Mouse (Mus musculus) 416B (cell line): ENCODE results near the gene Pwwp2a.

Source experiments
- DNase-seq: peaks from one replicate; pipeline ENCODE4 v3.0.0; 2011; ENCODE audit warnings: low read depth

Pwwp2a gene

DNA sequence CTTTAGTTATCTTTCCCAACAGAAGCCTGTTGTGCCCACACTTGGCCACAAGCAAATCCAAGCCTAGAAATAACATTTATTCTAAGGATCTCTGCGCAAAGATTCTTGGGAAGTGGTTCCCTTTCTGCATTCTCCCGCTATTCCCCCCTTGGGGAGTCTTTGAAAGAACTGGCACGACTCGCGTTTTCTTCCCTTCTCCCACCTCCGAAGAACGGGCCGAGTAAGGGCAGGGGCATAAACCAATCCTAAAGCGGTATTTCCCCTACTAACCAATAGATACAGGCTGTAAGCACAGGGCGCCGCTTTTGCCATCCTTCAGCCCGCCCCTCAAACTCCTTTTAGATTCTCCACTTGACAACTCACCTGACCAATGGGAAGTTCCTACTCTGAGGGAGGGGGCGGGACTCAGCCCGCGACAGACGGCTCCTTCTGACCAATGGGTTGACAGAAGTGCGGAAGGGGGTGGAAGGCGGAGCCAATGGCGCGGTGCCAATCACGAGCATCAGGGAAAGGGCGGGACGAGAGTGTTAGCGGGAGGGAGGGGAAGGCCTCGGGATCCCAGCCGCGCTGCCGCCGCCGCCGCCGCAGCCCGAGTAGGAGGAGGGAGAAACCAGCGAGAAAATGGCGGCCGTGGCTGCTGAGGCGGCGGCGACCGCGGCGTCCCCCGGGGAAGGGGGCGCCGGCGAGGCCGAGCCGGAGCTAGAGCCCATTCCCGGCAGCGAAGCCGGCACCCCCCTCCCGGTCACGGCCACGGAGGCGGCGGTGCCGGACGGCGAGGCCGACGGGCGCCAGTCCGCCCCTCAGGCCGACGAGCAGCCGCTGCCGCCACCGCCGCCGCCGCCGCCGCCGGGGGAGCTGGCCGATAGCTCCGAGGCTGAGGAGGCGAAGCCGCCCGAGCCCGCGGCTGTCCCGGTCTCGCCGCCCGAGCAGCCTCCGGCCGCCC, at the start of gene Pwwp2a:
Gene Pwwp2a, plus strand, starts transcription at position 527 of the 943 bp plus-strand sequence.
- peak; percentile 100 for DNase-seq

DNA sequence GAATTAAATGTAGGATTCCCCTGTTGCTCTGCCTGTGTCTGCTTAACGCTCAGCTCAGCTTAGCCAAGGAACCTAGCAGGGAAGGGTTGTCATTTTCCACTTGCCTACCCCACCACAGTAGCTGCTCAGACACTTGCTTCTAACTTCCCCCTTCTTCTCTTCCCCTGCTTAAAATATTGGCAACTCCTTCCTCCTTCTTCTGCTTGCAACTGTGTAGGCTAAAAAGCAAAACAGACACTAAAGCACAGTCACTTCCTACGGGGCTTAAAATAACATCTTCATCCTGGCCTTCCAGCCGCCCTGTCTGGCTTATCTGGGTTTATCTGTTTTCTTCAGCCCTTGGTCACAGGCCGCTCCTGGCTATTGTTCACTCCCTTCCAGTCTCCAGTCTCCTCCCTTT, 49.2 kb upstream of the Pwwp2a start:
- peak; percentile 81 for DNase-seq

DNA sequence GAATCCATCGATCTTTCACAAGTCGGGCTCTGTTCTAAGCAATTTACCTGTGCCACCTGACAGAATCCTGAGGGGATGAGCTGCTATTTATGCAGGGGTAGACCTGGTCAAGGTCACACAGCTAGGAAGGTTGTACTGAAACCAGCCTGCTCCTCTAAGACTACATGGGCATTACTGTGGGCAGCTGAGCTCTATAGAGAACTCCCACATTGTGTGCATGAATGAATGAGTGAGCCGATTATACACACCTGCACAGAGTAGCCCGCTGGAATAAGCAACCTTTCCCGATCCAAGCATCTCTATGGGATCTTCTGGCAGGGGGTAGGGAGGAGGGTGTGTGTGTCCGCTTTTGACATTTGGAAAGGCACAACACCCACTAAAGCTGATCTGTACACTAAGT, 48.6 kb upstream of the Pwwp2a start:
- no peak for DNase-seq

DNA sequence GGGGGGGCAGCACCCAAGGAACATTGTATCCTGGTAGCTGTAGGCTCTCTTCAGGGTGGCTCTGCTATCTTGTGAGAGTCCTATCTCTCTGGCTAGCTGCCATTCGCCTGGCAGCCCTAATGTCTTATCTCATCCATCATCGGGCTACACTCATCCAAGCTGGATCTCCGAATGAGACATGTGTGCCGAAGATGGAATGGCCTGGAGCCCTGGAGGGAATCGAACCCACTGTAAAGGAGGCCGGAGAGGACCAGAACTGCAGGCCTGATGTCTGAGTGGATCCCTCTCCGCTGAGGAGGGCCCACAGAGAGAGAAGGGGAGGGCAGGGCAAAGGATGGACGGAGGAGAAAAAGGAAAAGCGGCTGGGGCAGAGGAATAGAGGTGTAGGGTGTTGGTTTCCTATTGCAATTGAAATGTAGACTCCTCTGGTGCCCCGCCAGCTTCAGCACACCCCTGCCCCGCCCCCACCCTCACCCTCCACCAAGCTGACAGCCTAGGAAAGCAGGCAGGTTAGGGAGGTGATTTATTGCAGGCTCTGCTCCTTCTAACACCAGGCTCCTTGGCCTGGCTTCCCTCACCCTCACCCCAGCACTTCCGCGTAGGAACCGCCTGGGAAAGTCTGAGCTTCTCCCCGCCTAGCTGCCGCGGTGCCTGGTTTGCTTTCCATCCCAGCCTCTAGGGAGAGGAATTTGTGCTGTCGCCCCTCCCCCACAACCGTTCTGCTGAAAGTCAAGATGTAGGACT, 48.0 kb upstream of the Pwwp2a start:
- no peak for DNase-seq

DNA sequence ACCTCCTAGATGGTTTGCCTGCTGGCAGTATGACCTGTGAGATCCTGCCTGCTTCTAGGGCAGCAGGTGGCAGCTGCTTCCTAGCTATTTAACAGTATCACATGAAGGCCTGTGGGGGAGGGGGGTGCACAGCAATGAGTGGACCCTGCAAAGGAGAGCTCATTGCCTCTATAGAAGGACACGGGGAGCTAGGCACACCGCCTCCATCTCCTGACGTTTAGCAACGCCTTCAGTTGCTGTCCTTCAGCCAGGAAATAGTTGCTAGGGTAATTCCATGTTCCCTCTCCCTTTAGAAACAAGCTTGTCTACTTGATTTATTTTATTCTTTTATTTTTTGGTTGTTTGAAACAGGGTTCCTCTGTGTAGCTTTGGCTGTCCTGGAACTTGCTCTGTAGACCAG, 45.0 kb upstream of the Pwwp2a start:
- DNase-seq, result no peak

DNA sequence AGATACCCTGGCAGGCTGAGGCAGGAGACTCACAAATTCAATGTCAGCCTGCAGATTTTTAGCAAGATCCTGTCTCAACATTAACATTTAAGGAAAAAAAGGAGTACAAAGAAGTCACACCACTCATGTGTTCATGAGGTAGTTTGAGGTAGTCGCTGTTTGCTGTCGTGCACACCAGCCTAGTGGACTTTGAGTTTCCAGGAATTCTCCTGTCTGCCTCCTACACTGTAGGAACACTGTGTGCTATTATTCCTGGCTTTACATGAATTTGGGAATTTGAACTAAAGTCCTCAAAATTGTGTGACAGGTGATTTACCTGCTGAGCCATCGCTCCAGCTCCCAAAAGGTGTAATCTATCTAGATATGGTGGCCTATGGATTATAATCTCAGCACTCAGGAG, 43.3 kb upstream of the Pwwp2a start:
- DNase-seq, result no peak

DNA sequence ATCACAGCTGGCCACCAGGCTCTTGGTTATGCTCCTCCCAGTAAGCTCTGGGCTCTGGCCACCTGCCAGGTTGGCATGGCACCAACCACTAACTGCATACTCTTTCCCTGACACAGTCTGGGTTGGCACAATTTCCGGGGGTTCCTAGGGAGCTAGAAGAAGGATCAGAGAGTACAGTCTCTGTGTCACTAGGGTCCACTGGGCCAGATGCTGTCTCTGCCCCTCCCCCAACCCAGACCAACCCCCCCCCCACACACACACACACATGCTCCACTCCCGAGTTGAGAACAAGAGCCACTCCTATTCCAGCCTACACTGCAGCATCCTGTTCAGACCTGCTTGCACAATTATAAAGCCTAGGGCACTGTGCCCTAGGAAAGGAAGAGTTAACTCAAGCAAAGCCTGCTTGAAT, 38.6 kb upstream of the Pwwp2a start:
- DNase-seq, result peak; percentile 90

DNA sequence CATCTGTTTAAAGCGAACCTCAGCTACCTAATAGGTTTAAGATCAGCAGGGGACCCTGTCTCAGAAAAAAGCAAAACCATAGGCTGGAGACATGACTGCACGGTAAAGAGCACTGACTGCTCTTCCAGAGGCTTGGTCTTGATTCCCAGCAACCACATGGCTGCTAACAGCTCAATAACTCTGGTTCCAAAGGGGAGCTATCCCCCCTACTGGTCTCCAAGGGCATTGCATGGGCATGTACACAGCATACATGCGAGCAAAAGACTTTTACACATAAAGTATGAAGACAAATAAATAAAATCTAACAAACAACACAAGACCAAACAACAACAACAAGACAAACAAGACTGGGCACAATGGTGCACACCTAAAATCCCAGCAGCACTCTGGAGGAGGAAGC, 36.5 kb upstream of the Pwwp2a start:
- peak; percentile 39 for DNase-seq

DNA sequence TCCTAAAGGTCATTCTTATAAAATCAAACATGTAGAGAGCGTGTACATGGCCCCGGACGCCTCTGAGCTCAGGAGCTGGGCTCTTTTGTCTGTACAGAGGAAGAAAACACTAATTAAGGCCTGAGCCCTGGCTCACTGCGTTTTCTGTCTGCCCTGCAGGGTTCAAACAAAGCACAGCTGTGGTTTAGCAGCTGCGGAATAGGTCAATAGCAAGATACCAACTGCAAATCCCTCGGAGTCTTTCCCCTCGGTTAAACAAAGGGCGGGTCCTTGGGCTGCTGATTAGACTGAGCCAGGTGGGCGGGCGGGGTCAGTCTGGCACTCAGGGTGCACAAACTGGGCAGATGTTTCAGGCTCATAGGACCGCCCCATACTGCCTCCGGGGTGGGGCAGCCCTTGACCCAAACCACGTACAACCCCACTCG, 28.7 kb upstream of the Pwwp2a start:
- no peak for DNase-seq

DNA sequence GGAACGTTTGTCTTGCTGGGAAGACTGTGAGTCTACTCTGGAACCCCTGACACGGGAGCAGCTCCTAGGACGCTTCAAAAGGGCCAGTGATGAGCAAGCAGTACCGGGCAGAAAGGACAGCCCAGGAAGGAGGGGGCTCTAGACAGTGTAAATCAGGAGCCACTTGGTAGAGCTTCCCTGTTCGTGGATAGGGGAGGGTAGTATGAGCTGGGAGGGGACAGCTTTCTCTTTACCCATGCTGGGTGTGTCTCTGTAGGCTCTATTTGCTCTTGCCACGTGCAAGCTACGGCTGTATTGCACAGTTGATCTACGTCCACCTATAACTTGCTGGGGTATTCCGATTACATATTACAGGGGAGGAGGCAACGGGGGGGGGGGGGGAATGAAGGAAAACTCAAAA, 25.3 kb upstream of the Pwwp2a start:
- DNase-seq, result no peak

DNA sequence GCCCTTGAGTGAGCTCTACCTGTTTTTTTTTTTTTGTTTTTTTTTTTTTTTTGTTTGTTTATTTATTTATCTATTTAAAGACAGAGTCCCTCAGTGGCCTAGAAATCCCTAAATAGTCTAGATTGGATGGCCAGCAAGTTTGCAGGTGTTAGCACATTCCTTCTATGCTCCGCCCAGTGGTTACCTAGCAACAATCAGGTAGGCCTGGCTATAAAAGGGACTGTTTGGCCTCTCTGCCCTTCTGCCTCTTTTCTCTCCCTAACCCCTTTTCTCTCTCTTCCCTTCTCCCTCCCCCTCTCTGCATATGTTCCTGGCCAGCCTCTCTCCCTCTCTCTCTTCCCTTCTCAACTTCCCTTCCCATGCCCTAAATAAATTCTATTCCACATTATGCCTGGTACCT, 23.8 kb upstream of the Pwwp2a start:
- no peak for DNase-seq

DNA sequence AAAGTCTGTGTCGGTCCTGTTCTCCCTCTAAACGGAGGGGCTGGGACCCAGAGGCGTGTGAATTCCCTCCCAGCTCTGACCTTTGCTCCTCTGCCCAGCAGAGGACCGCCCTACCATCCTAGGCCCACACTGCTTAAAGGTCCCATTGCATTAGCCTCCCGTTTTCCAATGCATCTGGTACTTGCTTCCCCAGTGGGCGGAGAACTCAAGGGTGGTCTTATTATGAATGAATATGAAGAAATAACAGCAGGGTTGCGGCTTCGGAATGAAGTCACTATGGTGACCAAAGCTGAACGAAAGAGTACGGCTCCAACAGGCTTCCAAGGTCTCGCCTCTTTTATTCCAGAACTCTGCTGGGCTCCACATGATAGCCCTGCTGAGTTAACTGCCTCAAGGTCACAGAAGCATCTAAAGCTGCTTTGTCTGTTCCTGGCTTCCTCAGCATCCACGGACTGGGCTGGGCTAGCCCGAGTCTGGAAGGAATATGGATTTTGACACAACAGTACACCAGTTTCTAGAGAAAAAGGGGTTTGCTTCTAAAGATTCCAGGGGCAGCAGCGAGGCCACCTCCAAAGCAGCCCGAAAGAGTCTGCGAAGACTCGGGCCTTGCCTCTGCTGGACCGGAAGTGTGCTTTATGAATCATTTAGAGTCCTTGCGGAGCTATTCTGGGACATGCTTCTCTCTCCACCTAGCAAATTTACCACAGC, 14.6 kb upstream of the Pwwp2a start:
- DNase-seq, result peak; percentile 80

DNA sequence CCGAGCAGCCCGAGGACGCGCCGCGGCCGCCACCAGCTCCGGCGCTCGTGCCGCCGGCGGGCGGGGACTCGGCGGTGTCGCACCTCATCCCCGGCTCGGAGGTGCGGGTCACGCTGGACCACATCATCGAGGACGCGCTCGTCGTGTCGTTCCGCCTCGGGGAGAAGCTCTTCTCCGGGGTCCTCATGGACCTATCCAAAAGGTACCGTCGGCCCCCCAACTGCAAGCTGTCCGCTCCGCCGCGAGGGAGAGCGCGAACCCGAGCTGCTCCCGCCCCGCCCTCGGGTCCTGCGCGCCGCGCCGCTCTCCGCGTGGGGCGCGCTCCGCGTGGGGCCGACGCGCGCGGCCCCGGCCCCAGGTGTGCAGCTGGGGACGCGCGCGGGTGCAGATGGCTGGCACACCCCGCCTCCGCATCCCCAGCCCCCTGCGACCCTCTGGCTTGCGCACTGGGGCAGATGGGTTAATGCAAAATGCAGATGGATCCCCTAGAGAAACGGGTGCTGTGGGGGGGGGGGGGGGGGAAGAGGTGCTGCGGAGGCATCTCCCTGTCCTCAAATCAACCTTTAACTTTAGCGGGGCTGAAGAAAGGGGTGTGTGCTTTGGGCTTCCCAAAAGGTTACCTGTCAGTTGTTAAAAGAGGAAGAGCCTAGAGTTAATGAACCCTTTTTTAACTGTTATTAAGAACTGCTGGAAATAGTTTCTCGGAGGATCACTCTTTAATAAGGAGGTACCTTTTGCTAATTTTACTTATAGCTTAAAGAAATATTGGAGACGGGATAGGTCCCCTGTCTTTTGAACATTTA, 818 bp downstream of the Pwwp2a start:
- no peak for DNase-seq

DNA sequence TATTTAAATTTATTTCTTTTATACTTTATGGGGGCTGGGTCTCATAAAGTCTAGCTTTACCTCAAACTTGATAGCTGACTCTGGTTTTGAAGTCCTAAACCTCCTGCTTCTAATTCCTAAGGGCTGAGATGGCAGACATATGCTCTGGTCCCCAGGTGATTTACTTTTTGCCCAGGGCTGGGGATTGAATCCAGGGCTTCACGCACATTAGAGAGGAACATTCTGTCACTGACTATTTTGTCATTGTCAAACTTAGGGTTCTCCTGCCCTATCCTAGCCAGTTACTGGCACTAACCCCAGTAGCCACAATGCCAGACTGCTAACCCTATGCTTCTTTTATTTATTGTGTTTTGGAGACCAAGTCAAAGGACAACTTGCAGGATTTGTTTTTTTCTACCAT, 7.1 kb downstream of the Pwwp2a start:
- DNase-seq, result no peak

DNA sequence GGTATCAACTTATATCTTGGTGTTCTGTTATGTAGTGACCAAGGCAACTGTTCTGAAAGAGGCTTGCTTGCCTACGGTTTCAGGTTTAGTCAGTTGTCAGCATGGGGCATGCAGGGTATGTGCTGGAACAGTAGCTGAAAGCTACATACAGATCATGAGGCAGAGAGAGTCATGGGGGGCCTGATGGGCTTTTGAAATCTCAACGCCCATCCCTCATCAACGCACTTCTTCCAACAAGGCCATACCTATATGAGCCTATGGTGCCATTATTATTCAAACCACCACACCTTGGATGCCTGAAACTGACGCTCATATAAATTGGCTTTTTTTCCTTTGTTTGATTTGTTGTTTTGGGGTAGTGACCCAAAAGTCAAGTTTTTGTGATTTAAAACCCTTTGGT, 14.8 kb downstream of the Pwwp2a start:
- no peak for DNase-seq

DNA sequence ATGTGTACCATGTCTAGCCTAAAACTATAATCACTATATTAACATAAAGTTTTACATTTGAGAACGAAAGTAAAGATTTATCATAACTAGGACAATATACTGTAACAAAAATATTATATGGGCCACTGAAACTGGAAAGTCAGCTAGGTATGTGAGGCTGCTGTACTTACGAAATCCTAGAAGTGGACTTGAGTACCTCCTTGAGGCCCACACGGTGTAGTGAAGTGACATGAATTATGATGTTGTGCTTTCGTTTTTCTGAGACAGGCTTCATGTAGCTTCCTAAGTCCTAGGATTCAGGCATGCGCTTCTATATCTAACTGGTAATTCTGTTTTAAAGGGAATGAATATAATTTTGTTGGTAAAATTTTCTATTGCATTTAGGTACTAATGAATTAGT, 16.8 kb downstream of the Pwwp2a start:
- peak; percentile 51 for DNase-seq

DNA sequence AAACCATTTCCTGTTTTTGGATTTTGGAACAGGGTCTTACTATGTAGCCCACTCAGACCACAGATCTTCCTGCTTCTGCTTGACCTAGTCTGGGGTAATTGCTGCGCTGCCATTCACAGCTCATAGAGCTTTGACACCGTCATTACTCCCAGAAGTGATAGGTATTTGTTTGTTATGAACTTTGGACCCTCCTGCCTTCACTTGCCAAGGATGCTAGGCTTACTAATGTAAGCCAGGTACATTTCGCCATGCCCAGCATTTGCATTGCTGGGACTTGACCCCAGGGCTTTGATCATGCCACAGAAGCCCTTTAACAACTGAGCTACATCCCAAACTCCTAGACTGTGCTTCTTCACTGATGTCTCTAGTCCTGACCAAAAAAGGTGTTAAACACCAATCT, 18.5 kb downstream of the Pwwp2a start:
- no peak for DNase-seq

DNA sequence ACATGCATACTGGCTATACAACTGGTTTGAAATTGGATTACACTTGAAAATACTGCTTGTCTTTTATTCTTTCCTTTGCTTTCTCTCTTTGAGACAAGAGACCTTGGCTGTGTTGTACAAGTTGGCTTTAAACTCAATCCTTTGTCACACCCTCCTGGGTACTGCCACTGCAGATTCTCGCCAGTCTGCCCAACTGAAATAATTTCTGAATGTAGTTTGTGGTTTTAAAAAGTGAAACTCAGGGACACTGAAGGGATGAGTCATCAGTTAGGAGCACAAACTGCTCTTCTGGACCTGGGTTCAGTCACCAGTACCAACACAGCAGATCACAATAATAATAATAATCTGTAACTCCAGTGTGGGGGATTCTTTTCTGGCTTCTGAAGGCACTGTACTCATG, 21.8 kb downstream of the Pwwp2a start:
- peak; percentile 91 for DNase-seq

DNA sequence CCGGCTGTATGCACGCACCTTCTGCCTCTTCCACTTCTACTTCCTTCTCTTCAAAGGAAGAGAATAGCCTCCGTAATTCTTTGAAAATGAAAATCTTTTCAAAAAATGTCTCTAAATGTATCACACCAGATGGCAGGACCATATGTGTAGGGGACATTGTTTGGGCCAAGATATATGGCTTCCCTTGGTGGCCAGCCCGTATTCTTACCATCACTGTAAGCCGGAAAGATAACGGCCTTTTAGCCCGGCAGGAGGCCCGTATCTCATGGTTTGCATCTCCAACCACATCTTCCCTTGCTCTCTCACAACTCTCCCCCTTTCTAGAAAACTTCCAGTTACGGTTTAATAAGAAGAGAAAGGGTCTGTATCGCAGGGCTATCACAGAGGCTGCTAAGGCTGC, 24.0 kb downstream of the Pwwp2a start:
- DNase-seq, result no peak

DNA sequence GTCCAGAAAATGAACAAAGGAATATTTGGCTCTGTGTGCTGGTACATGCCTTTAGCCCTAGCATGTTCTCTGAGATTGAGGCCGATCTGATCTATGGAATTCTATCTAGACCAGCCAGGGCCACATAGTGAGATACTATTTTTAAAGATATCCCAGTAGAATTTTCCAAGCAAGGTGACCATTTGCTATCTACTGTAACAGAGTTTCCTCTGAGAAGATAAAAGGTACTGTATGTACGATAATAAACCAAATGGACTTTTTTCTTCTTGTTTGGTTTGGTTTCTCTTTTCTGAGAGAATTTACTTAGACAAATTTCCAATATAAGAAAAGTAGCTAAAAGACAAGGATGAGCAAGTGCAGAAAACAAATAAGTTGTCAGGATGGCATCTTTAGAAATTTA, 26.6 kb downstream of the Pwwp2a start:
- DNase-seq, result no peak

DNA sequence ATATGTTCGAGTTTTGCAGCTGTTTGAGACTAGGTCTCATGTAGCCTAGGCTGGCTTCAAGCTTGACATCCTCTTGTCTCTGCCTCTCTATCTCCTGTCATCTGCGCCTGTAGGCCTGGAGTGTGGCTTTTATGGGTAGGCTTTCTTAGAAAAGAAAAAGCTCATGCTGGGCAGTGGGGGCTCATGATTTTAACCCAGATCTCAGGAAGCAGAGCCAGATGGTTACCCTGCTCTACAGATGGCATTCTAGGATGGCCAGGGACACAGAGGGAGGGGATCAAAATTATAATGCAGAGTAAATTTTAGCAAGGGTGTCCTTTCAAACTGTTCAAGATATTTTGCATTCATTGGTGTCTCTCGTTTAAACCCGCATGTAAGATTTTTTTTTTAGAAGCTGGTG, 30.4 kb downstream of the Pwwp2a start:
- DNase-seq, result no peak

DNA sequence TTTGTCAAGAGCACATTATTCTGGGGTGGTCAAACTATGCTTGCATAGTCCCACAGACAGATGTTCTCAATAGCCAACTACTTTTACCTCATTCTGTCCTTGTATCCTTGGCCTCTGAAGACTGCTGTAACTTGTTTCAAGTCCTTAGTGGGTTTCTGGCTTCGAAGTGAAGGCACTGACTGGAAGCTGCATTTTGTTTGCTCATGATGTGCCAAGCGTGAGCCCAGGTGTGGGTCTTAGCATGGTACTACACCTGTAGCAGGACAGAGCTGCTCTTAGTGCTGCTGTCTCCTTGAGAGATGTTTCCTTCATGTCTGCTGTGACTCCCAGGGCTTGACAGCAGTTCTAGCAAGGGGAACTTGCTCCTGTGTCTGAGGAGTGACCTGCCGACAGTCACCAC, 41.6 kb downstream of the Pwwp2a start:
- DNase-seq, result no peak
